Mouse (Mus musculus) MEL (cell line): ENCODE data around the gene Cnga3. TPM values are rescaled to one million over a fixed set of nuclear protein-coding genes. Genes with fewer than 3 reads are reported as not detected.

Source experiments
- DNase-seq: peaks from one replicate; pipeline ENCODE4 v3.0.0; 2011; ENCODE audit warnings: low read depth, low spot score
- H3K27ac ChIP-seq: 2 replicates; pipeline ENCODE4 v1.5.1; 2012; ENCODE audit warnings: low read depth, mild to moderate bottlenecking, control low read depth, low read length, moderate library complexity; ENCODE audit not compliant: control insufficient read depth
- H3K27me3 ChIP-seq, 2 experiments: fragments of 150-350 bp in 1 of 2; sonication (generic) in 1 of 2; 2 replicates each; pipeline ENCODE4 v1.6.1; 2012; ENCODE audit warnings: low read length in 2 of 2, mild to moderate bottlenecking in 2 of 2, improper control_type of control experiment in 1 of 2, moderate library complexity in 1 of 2; ENCODE audit not compliant: insufficient read depth in 2 of 2, control insufficient read depth in 1 of 2
- H3K36me3 ChIP-seq, 2 experiments: 2 replicates each; pipeline ENCODE4 v1.6.1; 2012 to 2014; ENCODE audit warnings: low read length in 2 of 2, improper control_type of control experiment in 1 of 2, inconsistent platforms in 1 of 2, mild to moderate bottlenecking in 1 of 2; ENCODE audit not compliant: insufficient read depth in 2 of 2, control insufficient read depth in 1 of 2
- H3K4me1 ChIP-seq, 2 experiments: fragments of 150-350 bp in 1 of 2; sonication (generic) in 1 of 2; 2 replicates each; pipeline ENCODE4 v1.6.1; 2012; ENCODE audit warnings: low read length in 2 of 2, improper control_type of control experiment in 1 of 2, mild to moderate bottlenecking in 1 of 2; ENCODE audit not compliant: insufficient read depth in 2 of 2, control insufficient read depth in 1 of 2
- H3K4me3 ChIP-seq, 2 experiments: fragments of 150-350 bp in 1 of 2; sonication (generic) in 1 of 2; 2 replicates each; pipeline ENCODE4 v1.5.1; 2012; ENCODE audit warnings: low read depth in 2 of 2, low read length in 2 of 2, mild to moderate bottlenecking in 2 of 2, moderate library complexity in 2 of 2, control low read depth in 1 of 2, improper control_type of control experiment in 1 of 2; ENCODE audit not compliant: control insufficient read depth in 1 of 2, insufficient read depth in 1 of 2
- H3K79me2 ChIP-seq: 2 replicates; pipeline ENCODE4 v1.6.1; 2012; ENCODE audit warnings: mild to moderate bottlenecking, low read length, moderate library complexity; ENCODE audit not compliant: control insufficient read depth, poor library complexity, insufficient read depth
- H3K9ac ChIP-seq: 2 replicates; pipeline ENCODE4 v1.6.1; 2012; ENCODE audit warnings: low read depth, mild to moderate bottlenecking, control low read depth, low read length, moderate library complexity; ENCODE audit not compliant: control insufficient read depth, poor library complexity, severe bottlenecking
- H3K9me3 ChIP-seq: fragments of 150-350 bp; sonication (generic); replicated peaks from 2 replicates; pipeline ENCODE4 v1.6.1; 2012; ENCODE audit warnings: mild to moderate bottlenecking, low read length, improper control_type of control experiment, moderate library complexity; ENCODE audit not compliant: insufficient read depth
- CHD1 ChIP-seq: IDR thresholded peaks from 2 replicates; pipeline ENCODE4 v1.6.1; 2012; ENCODE audit warnings: low read depth, mild to moderate bottlenecking, inconsistent platforms, low read length, improper control_type of control experiment
- CHD2 ChIP-seq: IDR thresholded peaks from 2 replicates; pipeline ENCODE4 v1.6.1; 2011; ENCODE audit warnings: low read length, improper control_type of control experiment
- E2F4 ChIP-seq: IDR thresholded peaks from 2 replicates; pipeline ENCODE4 v1.6.1; 2011; ENCODE audit warnings: low read depth, low read length, improper control_type of control experiment, borderline replicate concordance
- ELF1 ChIP-seq: IDR thresholded peaks from 2 replicates; pipeline ENCODE4 v1.6.1; 2014; ENCODE audit warnings: low read depth, mild to moderate bottlenecking, inconsistent platforms, low read length, improper control_type of control experiment, moderate library complexity
- ETS1 ChIP-seq: IDR thresholded peaks from 2 replicates; pipeline ENCODE4 v1.6.1; 2012; ENCODE audit warnings: low read depth, mild to moderate bottlenecking, inconsistent platforms, low read length, improper control_type of control experiment, moderate library complexity
- GABPA ChIP-seq: IDR thresholded peaks from 2 replicates; pipeline ENCODE4 v1.6.1; 2012; ENCODE audit warnings: low read depth, mild to moderate bottlenecking, inconsistent platforms, low read length, improper control_type of control experiment, moderate library complexity
- GATA1 ChIP-seq: IDR thresholded peaks from 2 replicates; pipeline ENCODE4 v1.6.1; 2011; ENCODE audit warnings: low read depth, low read length, improper control_type of control experiment
- KAT2A ChIP-seq: conservative IDR thresholded peaks from 2 replicates; pipeline ENCODE4 v1.6.1; 2012; ENCODE audit warnings: low read depth, low read length, improper control_type of control experiment, inconsistent platforms
- MAX ChIP-seq: IDR thresholded peaks from 2 replicates; pipeline ENCODE4 v1.6.1; 2011; ENCODE audit warnings: low read length, improper control_type of control experiment
- MAZ ChIP-seq: IDR thresholded peaks from 2 replicates; pipeline ENCODE4 v1.6.1; 2012; ENCODE audit warnings: low read depth, mild to moderate bottlenecking, inconsistent platforms, low read length, improper control_type of control experiment
- MEF2A ChIP-seq: IDR thresholded peaks from 2 replicates; pipeline ENCODE4 v1.6.1; 2014; ENCODE audit warnings: low read depth, mild to moderate bottlenecking, inconsistent platforms, low read length, improper control_type of control experiment; ENCODE audit not compliant: poor library complexity, insufficient replicate concordance, severe bottlenecking; ENCODE audit errors: extremely low read depth
- MYB ChIP-seq: IDR thresholded peaks from 2 replicates; pipeline ENCODE4 v1.6.1; 2011; ENCODE audit warnings: mild to moderate bottlenecking, low read depth, low read length, improper control_type of control experiment
- MYC ChIP-seq: IDR thresholded peaks from 2 replicates; pipeline ENCODE4 v1.6.1; 2011; ENCODE audit warnings: low read depth, mild to moderate bottlenecking, low read length, improper control_type of control experiment, moderate library complexity
- NELFE ChIP-seq: IDR thresholded peaks from 2 replicates; pipeline ENCODE4 v1.6.1; 2011; ENCODE audit warnings: low read depth, low read length, improper control_type of control experiment
- POLR2A ChIP-seq, 2 experiments: IDR thresholded peaks; 2 replicates each; pipeline ENCODE4 v1.6.1; 2011 to 2012; ENCODE audit warnings: low read length in 2 of 2, mild to moderate bottlenecking in 2 of 2, control low read depth in 1 of 2, improper control_type of control experiment in 1 of 2, low read depth in 1 of 2, moderate library complexity in 1 of 2; ENCODE audit not compliant: control insufficient read depth in 1 of 2, insufficient read depth in 1 of 2, poor library complexity in 1 of 2
- POLR2AphosphoS2 ChIP-seq: IDR thresholded peaks from 2 replicates; pipeline ENCODE4 v1.6.1; 2011; ENCODE audit warnings: low read length, improper control_type of control experiment
- RAD21 ChIP-seq: IDR thresholded peaks from 2 replicates; pipeline ENCODE4 v1.6.1; 2011; ENCODE audit warnings: mild to moderate bottlenecking, low read depth, low read length, improper control_type of control experiment
- TAL1 ChIP-seq: IDR thresholded peaks from 2 replicates; pipeline ENCODE4 v1.6.1; 2012; ENCODE audit warnings: mild to moderate bottlenecking, inconsistent platforms, low read length, moderate library complexity, mixed read lengths
- TBP ChIP-seq: IDR thresholded peaks from 2 replicates; pipeline ENCODE4 v1.8.0; 2011; ENCODE audit warnings: low read depth, low read length, improper control_type of control experiment
- TCF12 ChIP-seq: IDR thresholded peaks from 2 replicates; pipeline ENCODE4 v1.6.1; 2014; ENCODE audit warnings: low read depth, mild to moderate bottlenecking, inconsistent platforms, low read length, improper control_type of control experiment, moderate library complexity
- UBTF ChIP-seq: IDR thresholded peaks from 2 replicates; pipeline ENCODE4 v1.6.1; 2012; ENCODE audit warnings: low read depth, mild to moderate bottlenecking, inconsistent platforms, low read length, improper control_type of control experiment, moderate library complexity, borderline replicate concordance; ENCODE audit not compliant: insufficient read depth
- USF1 ChIP-seq: IDR thresholded peaks from 2 replicates; pipeline ENCODE4 v1.6.1; 2014; ENCODE audit warnings: low read depth, mild to moderate bottlenecking, inconsistent platforms, low read length, improper control_type of control experiment, moderate library complexity
- ZKSCAN1 ChIP-seq: IDR thresholded peaks from 2 replicates; pipeline ENCODE4 v1.6.1; 2012; ENCODE audit warnings: low read depth, mild to moderate bottlenecking, inconsistent platforms, low read length, improper control_type of control experiment, moderate library complexity
- ZMIZ1 ChIP-seq: IDR thresholded peaks from 2 replicates; pipeline ENCODE4 v1.6.1; 2012; ENCODE audit warnings: low read depth, mild to moderate bottlenecking, inconsistent platforms, low read length, improper control_type of control experiment, moderate library complexity
- ZNF384 ChIP-seq: IDR thresholded peaks from 2 replicates; pipeline ENCODE4 v1.6.1; 2012; ENCODE audit warnings: low read depth, mild to moderate bottlenecking, inconsistent platforms, low read length, improper control_type of control experiment
- polyA plus RNA-seq, 2 experiments: library from polyadenylated mRNA; stranded (reverse) in 1 of 2; unstranded in 1 of 2; fragments of >175 nt in 1 of 2; fragments of >200 nt in 1 of 2; gene quantifications; 2 replicates each; pipeline versions ENCODE4 v1.2.1 to v1.2.4; 2012; ENCODE audit warnings: low replicate concordance in 2 of 2, low read depth in 1 of 2; ENCODE audit not compliant: insufficient read length in 2 of 2, insufficient read depth in 1 of 2, missing spikeins in 1 of 2
- total RNA-seq: library from RNA; depleted of rRNA; stranded (reverse); fragments of 300-350 nt; gene quantifications from 2 replicates; pipeline ENCODE4 v1.2.3, GENCODE M21; 2012; rRNA removed

Gene Cnga3
- 0.04 TPM in 1 of 2 replicates, not detected in the other for total RNA-seq
- not detected for polyA plus RNA-seq

- Histone ChIP-seq H3K4me3 (no peak within 1 kb of the TSS), H3K36me3 (no peaks in the 10 kb centered on the region), H3K27ac (no peak within 1 kb of the TSS), H3K27me3 (peaks cover 0 to 3% of the 10 kb centered on the region in 2 experiments; a peak in 2 of 4 replicates), H3K4me1 (no peaks in the 10 kb centered on the region), H3K9ac (no peak within 1 kb of the TSS), H3K79me2 (no peaks in the 10 kb centered on the region), H3K9me3 (no peaks in the 10 kb centered on the region)
- TF ChIP-seq ETS1 (no peak), ZKSCAN1 (no peak), GABPA (no peak), TCF12 (no peak), KAT2A (no peak), ZNF384 (no peak), GATA1 (no peak), POLR2AphosphoS2 (no peak), NELFE (no peak), ZMIZ1 (no peak), TAL1 (no peak), E2F4 (no peak), MYB (no peak), MEF2A (no peak), MAZ (no peak), TBP (no peak)
- DNase-seq, result peak; percentile 46
These were observed at the start of gene Cnga3 for GRCm38 (mm10) chr1:37214144-37214543. Gene Cnga3, plus strand, starts transcription at chr1:37214434.

GRCm38 (mm10) chr1:37166066-37166465 lies 48.2 kb upstream of the Cnga3 start:
- H3K27me3 ChIP-seq, result peaks cover 0 to under 1% of the 10 kb centered on the region in 2 experiments; a peak in 1 of 4 replicates
- no peak overlapping the region for H3K4me3 ChIP-seq
- no peak overlapping the region for H3K9ac ChIP-seq
- H3K4me1 ChIP-seq, result no peaks in the 10 kb centered on the region
- no peaks in the 10 kb centered on the region for H3K79me2 ChIP-seq
- H3K27ac ChIP-seq, result no peak overlapping the region
- no peak for DNase-seq
- no peaks in the 10 kb centered on the region for H3K9me3 ChIP-seq
- H3K36me3 ChIP-seq, result no peaks in the 10 kb centered on the region
- TF ChIP-seq RAD21 (no peak), ZMIZ1 (no peak), USF1 (no peak), TBP (no peak), UBTF (no peak), ELF1 (no peak), MEF2A (no peak), CHD2 (no peak), MYC (no peak), KAT2A (no peak), ETS1 (no peak), CHD1 (no peak), ZKSCAN1 (no peak), E2F4 (no peak), GABPA (no peak), TCF12 (no peak), POLR2A (IDR thresholded peaks at IDR 0.05; ENCODE audit: control insufficient read depth in 1 of 2, insufficient read depth in 1 of 2, low read depth in 1 of 2, low read length in 2 of 2, poor library complexity in 1 of 2) (no peak), MAX (no peak), MAZ (no peak)
